Mouse (Mus musculus): ENCODE results near the gene Naip2. TPM values are rescaled to one million over a fixed set of nuclear protein-coding genes. Genes with fewer than 3 reads are reported as not detected.

Gene Naip2
- total RNA-seq (2023), result 10 to 100 TPM; 47.6 to 56.2 TPM

GRCm38 (mm10) chr13:100201659-100202333, at the start of gene Naip2:
Gene Naip2 (minus strand): TSS chr13:100202092.

DNA sequence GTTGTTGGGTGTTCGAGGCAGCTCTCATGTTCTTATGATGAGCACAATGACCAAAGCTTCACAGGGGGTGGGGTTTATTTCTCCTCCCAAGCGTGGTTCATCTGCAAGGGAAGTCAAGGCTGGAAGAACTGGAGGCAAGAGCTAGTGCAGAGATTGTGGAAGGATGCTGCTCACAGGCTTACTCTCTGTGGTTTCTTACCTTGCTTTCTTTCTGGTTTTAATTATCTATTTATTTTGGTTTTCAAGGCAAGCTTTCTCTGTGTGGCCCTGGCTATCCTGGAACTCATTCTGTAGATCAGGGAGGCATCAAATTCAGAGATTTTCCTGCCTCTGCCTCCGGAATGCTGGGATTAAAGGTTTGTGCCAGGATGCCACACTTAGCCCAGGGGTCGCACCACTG, 44.3 kb upstream of the Naip2 start, which contains the start of gene Naip5:
Gene Naip5 (minus strand): TSS at position 101 of the 400 bp plus-strand sequence.

GRCm38 (mm10) chr13:100124423-100125257, 77.3 kb downstream of the Naip2 start, which contains the start of gene Smn1:
Gene Smn1 (plus strand): TSS chr13:100124852.

DNA sequence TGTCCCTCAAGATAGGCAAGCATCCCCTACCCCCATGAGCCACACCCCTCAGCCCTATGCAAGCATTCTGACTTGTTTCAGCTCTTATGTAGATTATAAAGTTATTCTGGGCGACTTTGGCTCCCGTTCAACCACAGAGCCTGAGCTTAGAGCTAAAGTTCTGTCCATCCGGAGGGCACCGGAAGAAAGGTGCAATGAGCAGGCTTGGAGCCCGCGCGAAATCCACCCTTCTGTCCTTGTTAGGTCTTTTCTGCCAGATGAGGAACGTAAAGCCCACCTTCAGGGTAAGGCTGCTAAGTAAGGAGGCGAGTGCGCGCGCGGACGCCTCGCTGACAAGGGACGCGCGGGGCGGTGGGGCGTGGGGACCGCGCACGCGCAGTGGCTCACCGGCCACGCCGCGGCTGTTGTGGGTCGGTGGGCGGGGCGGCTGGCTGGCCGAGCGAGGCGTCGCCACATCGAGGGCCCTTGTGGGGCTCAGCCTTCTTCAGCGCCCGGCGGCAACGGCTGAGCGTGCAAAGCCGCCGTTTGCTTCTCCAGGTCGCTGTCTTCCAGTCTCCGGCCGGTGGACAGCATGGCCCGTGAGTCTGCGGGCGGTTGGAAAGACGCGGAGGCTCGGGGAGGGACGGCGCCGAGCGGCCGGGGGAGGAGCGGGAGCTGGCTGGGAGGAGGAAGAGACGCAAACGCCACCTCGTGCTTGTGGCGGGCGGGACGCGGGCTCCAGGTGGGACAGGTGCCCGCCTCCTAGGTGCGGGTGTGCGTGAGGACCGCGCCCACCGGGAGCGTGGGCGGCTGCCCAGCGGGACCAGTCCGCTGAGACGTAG, 94.0 kb downstream of the Naip2 start, which contains the start of gene Serf1:
Gene Serf1 (plus strand): TSS at position 361 of the 821 bp plus-strand sequence.

DNA sequence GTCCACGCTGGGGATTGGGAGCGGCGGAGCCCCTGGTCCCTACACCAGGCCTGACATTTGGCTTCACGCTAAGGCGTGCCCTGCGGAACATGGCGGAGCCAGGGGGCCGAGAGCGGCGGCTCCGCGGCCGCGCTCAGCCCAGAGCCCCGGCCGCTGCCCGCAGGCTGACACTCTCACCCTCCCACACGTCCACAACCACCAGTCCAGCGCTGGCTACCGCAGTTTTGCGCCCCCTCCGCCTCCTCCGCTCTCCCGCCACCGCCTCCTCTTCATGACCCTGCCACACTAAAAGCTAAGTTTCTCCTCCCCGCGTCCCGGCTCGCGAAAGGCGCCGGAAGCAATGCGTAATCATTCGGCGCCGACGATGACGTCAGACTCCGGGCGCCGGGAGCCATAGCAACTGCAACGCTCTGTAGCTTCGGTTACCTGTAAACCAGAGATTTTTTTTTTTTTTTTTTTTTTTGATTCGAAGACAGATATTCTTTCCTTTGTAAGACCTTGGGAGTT, 98.1 kb downstream of the Naip2 start, which contains the start of gene Bdp1:
Gene Bdp1 (minus strand): TSS at position 323 of the 507 bp plus-strand sequence.

Other genes with a start within 250 kb of the Naip2 start
- gene Mccc2, start 186.5 kb downstream of the Naip2 start, total RNA-seq (2023), result 1 to 10 TPM; 3.7 to 6.4 TPM
- 10 to 100 TPM; 31.5 to 38.3 TPM for gene Bdp1, start 98.0 kb downstream of the Naip2 start, total RNA-seq (2023)
- 1 to 10 TPM; 1.5 to 1.6 TPM for gene Serf1, start 94.1 kb downstream of the Naip2 start, total RNA-seq (2023)
- 10 to 100 TPM; 45.5 to 51.3 TPM for gene Smn1, start 77.2 kb downstream of the Naip2 start, total RNA-seq (2023)
- gene Naip5, start 44.2 kb upstream of the Naip2 start, total RNA-seq (2023), result 10 to 100 TPM; 24.8 to 29.5 TPM
- 10 to 100 TPM; 16.9 to 21.4 TPM for gene Naip6, start 115.6 kb upstream of the Naip2 start, total RNA-seq (2023)

Measured in neutrophil, adult 59 days (primary cell).